Mouse (Mus musculus) CH12.LX (cell line): ENCODE measurements around the gene Dbil5.

ENCODE experiments used
- EP300 ChIP-seq: IDR thresholded peaks from 2 replicates; pipeline ENCODE4 v1.6.1; 2011; ENCODE audit warnings: low read length, improper control_type of control experiment
- MAX ChIP-seq: IDR thresholded peaks from 2 replicates; pipeline ENCODE4 v1.6.1; 2011; ENCODE audit warnings: low read length, improper control_type of control experiment
- MAZ ChIP-seq: IDR thresholded peaks from 2 replicates; pipeline ENCODE4 v1.6.1; 2012; ENCODE audit warnings: low read depth, mild to moderate bottlenecking, inconsistent platforms, low read length, improper control_type of control experiment, moderate library complexity
- POLR2A ChIP-seq: IDR thresholded peaks from 2 replicates; pipeline ENCODE4 v1.6.1; 2011; ENCODE audit warnings: low read depth, mild to moderate bottlenecking, improper control_type of control experiment, low read length

DNA sequence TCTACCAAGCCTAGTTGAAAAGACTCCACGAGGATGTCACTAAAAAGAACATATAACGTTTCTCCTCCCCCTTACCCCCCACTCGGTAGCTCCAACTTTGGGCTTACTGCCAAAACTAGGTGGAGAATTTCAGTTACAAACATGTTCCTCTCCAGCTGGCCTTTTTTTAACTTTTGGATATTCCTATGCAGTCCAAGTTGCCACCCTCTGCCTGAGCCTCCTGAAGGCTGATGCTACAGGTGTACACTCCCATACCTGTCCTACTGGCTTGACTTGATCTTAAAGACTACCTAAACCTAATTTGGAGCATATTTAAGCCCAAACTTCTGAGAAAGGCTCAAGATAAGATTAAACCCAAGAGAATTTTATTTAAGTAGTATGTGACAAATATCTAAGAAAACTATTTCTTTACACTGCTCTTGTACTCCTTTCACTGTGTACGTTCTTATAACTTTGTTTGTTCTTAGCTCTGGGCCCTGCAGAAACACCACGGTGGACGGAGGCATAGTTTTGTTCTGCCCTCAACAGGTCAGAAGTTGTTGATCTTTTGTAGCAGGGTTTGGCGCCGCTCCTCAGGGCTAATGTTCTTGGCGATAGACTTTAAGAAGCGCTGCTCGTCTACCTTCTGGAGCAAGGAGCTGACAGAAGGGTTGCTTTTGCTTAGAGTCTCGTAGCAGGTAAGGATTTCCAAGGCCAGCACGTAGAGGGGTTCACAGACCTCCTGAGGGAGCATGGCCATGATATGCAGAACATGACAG, 7.0 kb upstream of the Dbil5 start:
- TF ChIP-seq EP300: no peak
- no peak for TF ChIP-seq POLR2A
- TF ChIP-seq MAZ: no peak
- no peak for TF ChIP-seq MAX
